Mouse (Mus musculus): ENCODE results near the gene Tmem104. TPM values are rescaled to one million over a fixed set of nuclear protein-coding genes. Genes with fewer than 3 reads are reported as not detected.

Gene Tmem104
- polyA plus RNA-seq, 2 experiments from 2014 or later: 8.1 to 14.2 TPM

GRCm38 (mm10) chr11:115167631-115168249 is 19.5 kb upstream of the Tmem104 start:
- no peak for ATAC-seq

- ATAC-seq: no peak
These were observed 17.9 kb upstream of the Tmem104 start for GRCm38 (mm10) chr11:115169430-115169829.

GRCm38 (mm10) chr11:115171125-115171524 is 16.2 kb upstream of the Tmem104 start:
- no peak for ATAC-seq

GRCm38 (mm10) chr11:115172825-115173287 is 14.4 kb upstream of the Tmem104 start:
- ATAC-seq: peak; percentile 45

- ATAC-seq: peak; percentile 84
These were observed 13.5 kb upstream of the Tmem104 start for GRCm38 (mm10) chr11:115173549-115174339.

GRCm38 (mm10) chr11:115176399-115177190 is 10.7 kb upstream of the Tmem104 start:
- no peak for ATAC-seq

- no peak for ATAC-seq
These were observed 9.6 kb upstream of the Tmem104 start for GRCm38 (mm10) chr11:115177559-115178195.

- no peak for ATAC-seq
These were observed 8.5 kb upstream of the Tmem104 start for GRCm38 (mm10) chr11:115178766-115179165.

GRCm38 (mm10) chr11:115179191-115179590 is 8.1 kb upstream of the Tmem104 start:
- ATAC-seq: no peak

GRCm38 (mm10) chr11:115179881-115180280 is 7.4 kb upstream of the Tmem104 start:
- no peak for ATAC-seq

GRCm38 (mm10) chr11:115181913-115182638 is 5.2 kb upstream of the Tmem104 start:
- peak; percentile 55 for ATAC-seq

- peak; percentile 13 for ATAC-seq
These were observed 2.3 kb upstream of the Tmem104 start for GRCm38 (mm10) chr11:115184973-115185372.

GRCm38 (mm10) chr11:115187693-115188092 is 406 bp downstream of the Tmem104 start, which contains the start of gene Nat9:
Nat9 (minus strand) TSS chr11:115187859.
- ATAC-seq: peak; percentile 60

- no peak for ATAC-seq
These were observed 1.4 kb downstream of the Tmem104 start for GRCm38 (mm10) chr11:115188539-115189231.

- ATAC-seq: no peak
These were observed 2.0 kb downstream of the Tmem104 start for GRCm38 (mm10) chr11:115189304-115189703.

- ATAC-seq: no peak
These were observed 4.9 kb downstream of the Tmem104 start for GRCm38 (mm10) chr11:115192180-115192579.

- ATAC-seq: no peak
These were observed 7.4 kb downstream of the Tmem104 start for GRCm38 (mm10) chr11:115194693-115195092.

GRCm38 (mm10) chr11:115195933-115196332 is 8.6 kb downstream of the Tmem104 start:
- no peak for ATAC-seq

- no peak for ATAC-seq
These were observed 10.3 kb downstream of the Tmem104 start for GRCm38 (mm10) chr11:115197558-115197957.

- ATAC-seq: peak; percentile 85
These were observed 11.7 kb downstream of the Tmem104 start for GRCm38 (mm10) chr11:115198932-115199384.

- ATAC-seq: no peak
These were observed 13.2 kb downstream of the Tmem104 start for GRCm38 (mm10) chr11:115200520-115200919.
